Mouse (Mus musculus): ENCODE results near the gene Arx.

Arx gene

DNA sequence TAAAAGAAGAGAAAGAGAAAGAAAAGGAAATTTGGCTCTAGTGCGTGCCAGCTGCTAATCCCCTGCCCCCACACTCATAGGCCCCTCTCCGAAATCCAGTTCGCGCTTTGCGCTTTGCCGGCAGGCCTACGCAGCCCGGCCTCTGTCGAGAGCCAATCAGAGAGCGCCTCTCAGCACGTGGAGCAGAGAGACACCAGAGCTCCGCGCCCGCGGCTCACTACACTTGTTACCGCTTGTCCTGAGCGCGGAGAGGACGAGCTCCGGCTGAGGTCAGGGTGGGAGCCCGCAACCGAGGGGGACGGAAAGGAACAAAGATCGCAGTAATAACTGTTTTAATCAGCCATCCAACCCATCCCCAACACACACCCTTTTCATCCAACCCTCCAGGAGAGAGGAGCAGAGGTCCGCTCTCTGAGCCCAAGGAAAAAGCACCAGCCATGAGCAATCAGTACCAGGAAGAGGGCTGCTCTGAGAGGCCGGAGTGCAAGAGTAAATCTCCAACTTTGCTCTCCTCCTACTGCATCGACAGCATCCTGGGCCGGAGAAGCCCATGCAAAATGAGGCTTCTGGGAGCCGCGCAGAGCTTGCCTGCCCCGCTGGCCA is at the start of gene Arx:
Gene Arx, plus strand, starts transcription at position 155 of the 603 bp plus-strand sequence.
- in situ Hi-C loops (cut with MboI, MseI): no loop called here

DNA sequence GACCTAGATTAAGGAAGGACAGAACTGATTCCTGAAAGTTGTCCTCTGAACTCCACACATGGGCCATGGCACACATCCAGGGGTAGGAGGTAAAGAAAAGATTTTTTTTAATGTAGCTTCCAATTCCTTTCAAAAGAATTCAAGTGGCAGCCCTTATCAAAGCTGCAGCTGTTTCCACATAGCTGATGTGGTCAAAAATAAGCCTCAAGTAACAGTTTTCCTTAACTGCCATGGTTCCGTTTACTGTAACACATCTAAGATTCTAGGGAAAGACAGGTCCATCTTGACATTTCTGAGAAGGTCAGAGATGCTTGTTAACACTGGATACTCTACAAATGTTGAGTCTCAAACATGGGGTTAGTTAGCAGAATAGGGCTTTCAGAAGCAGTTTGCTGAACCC is 34.9 kb upstream of the Arx start:
- in situ Hi-C loops (cut with MboI, MseI): no loop called here

DNA sequence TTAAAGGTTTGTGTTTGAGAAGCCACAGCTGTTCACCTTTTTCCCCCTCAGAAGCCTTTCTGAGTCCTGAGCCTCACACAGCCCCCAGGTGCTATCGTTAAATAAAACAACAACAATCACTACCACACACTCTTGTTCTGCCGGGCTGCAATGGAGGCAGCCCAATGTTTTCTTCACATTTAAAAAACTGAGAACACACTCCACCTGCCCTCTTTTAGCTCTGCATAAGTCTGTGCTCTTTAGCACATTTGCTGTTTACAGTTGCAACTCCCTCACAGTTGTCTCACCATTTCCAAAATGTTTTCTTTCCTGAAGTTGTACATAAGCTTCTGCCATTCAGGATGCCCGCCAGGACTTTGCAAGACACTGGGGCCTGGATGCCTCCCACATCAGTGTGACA is 10.6 kb upstream of the Arx start:
- in situ Hi-C loops (cut with MboI, MseI): no loop called here

DNA sequence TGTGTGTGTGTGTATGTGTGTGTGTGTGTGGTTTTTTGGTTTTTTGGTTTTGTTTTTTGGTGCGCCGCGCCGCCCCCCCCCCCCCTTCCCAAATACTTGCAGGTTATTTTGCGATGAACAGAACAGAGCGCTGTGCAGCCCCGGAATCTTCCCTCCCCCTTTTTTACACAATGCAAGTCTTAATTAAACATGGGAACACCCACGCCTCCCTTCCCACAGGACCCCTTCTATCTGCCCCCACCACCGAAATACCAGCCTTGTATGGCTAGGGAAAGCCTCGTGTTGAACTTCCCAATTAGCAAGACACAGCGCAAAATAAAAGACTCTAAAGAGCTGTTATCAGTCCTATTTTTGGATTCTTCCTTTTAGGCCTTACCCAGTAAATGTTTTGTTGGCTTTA is 6.3 kb upstream of the Arx start:
- in situ Hi-C loops (cut with MboI, MseI): no loop called here

DNA sequence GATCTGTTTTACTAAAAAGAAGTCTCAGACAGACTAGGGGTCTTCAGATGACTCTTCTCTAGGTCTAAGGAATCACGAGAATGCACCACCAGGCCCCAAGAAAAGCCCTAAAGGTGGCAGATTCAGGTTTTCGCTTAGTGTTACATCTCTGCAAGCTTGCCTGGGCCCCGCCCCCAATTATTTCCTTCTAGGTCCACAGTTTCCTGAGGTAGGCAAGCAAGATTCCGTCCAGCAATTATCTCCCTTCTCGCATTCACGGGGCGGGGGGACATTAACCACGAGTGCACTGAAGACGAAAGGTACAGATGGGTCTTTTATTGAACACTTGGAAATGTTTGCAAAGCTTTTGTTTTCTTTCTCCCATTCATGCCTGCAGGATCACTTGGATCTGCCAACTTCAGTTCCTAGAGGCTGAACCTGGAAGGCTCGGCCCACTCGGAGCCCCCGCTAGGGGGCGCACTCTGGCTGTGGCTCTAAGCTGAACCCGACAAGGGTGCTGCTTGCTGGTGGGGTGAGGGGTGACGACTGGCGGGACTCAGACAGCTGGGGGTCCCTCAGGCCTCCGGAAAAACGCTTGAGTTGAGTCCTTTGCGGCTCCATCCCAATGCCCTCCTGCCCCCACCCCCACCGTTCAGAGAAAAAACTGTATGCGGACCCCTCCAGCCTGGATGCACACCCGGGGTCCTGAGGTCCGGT is 5.1 kb upstream of the Arx start:
- in situ Hi-C loops (cut with MboI, MseI): no loop called here

DNA sequence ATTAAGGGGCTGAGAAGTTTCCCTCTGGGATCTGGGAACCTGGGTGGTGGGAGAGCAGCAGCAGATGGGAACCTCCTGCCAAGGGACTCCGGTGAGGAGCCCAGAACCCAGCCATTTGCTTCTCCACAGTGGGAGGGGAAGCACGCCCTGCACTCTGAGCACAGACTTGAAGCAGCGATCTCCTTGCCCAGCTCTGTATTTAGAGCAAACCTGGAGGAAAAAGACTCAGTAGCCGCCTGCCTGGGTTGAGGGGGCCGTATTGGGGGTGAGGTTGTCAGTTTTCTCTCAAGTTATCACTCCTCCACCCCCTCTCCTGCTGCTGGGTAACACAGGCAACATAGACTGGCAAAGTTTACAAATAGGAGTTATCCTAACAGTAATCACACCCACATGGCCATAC is 4.5 kb upstream of the Arx start:
- in situ Hi-C loops (cut with MboI, MseI): no loop called here

DNA sequence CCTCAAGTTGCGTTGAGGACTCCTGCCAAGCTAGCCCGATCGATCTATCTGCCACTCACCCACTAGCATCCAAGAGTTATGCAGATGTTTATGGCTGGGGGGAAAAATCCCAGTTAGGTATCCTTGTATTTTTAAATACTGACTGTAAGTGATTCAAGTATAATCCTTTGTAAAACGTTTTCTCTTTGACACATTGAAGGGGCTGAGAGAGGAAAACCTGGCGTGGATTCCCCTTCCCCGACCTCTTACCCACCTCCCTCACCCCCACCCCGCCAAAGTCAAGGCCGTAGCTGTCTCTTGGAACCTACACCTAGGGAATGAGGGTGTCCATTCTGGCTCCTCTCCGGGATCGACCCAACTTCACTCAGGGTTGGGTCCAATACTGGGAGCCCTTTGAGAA is 1.2 kb upstream of the Arx start:
- in situ Hi-C loops (cut with MboI, MseI): no loop called here

DNA sequence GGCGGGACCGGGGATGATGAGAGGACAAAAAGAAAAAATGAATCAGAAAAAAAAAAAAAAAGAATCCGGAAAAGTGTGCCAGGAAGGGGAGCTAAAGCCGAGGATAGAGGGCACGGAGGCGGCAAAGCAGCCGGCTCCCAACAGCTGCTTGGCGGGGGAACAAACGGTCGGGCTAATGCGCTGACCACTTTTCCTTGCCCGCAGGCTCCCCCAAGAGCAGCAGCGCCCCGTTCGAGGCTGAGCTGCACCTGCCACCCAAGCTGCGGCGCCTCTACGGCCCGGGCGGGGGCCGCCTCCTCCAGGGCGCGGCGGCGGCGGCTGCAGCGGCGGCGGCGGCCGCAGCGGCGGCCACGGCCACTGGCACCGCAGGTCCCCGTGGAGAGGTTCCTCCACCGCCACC is 2.1 kb downstream of the Arx start:
- in situ Hi-C loops (cut with MboI, MseI): no loop called here

DNA sequence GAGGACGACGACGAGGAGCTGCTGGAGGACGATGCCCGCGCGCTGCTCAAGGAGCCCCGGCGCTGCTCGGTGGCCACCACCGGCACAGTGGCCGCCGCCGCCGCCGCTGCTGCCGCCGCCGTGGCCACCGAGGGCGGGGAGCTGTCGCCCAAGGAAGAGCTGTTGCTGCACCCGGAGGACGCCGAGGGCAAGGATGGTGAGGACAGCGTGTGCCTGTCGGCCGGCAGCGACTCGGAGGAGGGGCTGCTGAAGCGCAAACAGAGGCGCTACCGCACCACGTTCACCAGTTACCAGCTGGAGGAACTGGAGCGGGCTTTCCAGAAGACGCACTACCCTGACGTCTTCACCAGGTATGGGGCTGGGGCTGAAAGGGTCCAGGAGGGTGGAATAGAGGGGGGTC is 2.8 kb downstream of the Arx start:
- in situ Hi-C loops (cut with MboI, MseI): no loop called here

DNA sequence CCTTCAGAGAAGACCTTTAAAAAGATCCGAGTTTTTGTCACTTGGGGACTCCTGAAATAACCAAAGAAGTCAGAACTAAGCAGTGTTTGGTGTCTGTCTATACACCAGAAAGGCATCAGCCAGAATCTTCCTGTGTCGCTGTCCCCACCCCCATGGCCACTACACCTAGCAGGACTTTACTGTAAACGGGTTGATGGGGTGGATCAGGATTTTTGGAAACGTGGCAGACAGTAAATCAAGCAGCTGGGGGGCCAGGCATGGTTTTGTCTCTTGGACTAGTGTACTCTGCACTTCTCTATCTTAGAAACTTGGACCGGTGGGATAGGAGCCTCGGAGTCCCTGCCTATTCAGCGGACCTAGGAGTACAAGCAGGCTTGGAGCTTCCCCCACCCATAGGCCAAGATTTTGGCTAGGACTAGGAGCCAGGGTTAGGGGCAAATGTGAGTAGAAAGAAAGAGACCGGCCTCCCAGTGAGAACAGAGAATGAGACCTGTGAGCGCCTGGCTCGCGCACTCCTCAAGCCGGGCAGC is 3.7 kb downstream of the Arx start:
- in situ Hi-C loops (cut with MboI, MseI): no loop called here

DNA sequence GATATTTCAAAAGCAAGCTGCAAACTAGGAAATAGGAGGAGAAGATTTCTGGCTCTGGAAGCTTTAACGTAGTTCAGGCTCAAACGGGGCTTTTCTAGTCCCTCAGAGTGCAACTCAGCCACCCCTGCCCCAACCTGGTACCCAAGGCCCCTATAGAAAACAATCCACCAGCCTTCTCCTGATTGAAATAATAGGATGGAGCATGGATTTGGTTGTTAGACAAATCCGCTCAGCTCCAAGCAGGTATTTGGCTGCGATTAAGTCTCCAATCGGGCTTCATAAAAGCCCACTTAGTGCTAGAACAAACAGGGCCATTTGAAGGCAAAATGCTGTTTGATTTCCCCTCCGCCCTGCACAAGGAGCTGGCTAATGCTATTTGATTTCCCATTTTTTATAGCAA is 5.8 kb downstream of the Arx start:
- in situ Hi-C loops (cut with MboI, MseI): no loop called here

DNA sequence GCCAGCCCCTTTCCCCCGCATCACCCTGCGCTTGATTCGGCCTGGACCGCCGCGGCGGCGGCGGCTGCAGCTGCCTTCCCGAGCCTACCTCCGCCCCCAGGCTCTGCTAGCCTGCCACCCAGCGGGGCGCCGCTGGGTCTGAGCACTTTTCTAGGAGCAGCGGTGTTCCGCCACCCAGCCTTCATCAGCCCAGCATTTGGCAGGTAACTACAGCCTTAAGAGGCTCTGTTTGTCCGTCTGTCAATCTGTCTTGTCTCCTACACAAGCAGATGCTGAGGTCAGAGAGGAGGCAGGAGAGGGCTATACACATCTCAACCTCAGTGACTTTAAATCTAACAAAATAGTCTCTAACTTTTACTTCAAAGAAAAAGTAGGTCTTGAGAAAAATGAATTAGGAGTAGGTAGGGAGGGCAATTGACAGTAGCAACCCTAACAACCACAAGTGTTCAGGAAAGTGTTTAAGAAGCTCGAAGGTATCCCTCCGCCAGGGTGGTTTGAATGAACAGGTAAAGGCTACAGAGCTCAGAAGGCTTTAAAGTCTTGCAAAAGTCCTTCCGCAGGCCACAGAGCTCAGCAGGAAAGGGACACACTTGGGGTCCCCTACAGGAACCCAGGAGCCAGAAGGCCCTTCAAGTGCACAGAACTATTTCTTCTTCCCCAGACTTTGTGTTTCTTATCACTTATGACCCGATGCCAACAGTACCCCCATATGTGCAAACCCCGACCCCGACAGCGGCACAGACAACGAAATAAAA is 8.7 kb downstream of the Arx start:
- in situ Hi-C loops (cut with MboI, MseI): no loop called here

DNA sequence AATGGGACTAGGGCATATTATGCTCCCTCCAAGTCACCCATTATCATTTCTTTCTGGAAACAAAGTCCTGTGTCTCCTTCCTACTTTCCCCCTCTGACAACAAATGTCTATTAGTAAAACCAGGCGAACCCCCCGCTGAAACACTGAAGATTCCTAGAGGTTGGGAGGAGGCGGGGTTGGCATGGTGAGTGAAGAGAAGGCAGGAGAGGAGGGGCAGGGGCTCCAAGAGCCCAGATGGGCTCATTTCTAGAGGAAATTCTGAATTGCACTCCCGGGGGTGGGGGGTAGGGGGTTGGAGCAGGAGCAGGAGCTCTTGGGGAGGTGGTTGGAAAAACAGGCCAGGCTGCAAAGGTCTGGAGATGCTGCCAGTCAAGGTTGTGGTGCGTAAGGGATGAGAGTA is 9.6 kb downstream of the Arx start:
- in situ Hi-C loops (cut with MboI, MseI): no loop called here

DNA sequence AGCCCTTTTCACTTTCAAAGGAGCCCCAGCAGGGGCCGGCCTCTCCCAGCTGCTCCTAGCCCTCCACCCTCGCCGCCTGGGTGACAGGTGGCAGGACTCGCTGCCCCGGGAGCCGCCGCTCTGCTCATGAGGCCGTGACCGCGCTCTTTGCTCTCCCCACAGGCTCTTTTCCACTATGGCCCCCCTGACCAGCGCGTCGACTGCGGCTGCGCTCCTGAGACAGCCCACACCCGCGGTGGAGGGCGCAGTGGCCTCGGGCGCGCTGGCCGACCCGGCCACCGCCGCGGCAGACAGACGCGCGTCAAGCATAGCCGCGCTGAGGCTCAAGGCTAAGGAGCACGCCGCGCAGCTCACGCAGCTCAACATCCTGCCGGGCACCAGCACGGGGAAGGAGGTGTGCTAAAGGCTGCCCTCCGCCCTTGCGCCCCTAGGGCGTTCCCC is 10.8 kb downstream of the Arx start:
- in situ Hi-C loops (cut with MboI, MseI): no loop called here

DNA sequence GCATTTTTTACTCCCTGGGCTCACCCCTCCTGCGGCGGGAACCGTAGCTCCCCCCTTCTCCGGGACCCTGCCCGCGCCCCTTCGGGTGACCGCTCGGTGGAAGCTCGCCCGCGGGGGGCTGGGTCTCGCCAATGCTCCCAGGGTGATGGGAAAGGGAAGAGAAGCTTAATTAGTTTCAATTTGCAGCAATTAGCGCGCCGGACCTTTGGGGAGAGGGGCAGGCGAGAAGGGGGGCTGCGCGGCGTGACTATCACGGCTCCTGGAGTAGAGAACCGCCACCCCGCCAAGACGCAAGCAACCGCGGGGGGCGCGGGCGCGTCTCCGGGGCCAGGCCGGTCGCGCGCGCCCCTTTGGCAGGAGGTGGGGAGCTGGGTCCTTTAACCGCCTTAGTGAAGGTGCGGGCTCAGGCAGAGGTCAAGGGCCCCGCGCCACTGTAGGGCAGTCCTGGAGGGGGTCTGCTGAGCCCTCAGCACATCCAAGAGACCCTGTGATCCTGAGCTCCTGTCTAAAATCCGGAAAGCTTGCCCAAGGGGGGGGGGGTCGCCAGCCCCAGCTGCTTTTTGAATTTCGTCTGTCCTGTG is 12.9 kb downstream of the Arx start:
- in situ Hi-C loops (cut with MboI, MseI): no loop called here

DNA sequence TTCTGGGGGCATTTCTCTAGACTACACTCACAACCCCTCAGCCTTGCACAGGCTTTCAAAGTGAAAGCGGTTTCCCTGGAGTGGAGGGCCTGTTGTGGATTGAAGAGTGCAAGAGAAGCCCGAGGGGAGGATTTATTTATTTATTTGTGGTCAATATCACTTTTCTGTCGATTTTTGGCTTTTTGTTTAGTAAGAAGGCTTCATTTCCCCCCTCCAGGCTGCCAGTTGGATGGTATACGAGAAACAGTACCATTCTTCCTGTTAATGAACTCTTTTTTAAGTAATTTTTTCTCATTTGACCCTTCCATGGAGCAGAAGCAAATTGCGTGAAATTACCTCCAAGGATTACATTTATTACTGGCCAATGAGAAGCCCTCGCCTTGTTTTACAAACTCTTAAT is 13.5 kb downstream of the Arx start:
- in situ Hi-C loops (cut with MboI, MseI): no loop called here

DNA sequence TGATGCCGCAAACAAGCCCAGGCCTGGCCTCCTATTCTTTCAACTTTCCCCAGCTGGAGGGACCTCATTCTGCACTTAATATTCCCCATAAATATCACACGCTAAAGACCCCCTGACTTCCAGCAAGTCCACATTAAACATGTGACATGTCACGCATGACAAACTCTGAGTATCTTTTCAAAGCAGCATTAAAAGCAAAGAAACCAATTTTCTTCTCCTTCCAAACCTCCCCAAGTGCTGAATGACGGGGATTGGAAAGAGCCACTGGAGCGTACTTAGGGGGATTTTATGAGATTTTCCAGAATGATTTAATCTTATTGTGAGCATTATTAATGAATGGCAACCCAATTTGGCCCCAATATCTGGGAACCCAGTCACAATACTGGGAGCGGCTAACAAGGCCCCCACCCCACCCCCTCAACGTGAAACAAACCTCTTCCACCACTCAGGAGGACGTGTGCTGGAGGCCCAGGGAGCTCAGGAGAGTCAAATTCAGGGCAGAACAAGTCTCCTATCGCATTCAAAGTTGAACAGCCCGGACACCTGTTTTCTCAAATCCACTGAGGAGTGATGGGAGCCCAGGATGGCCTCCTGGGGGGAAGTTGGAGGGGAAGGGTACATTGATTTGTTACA is 14.1 kb downstream of the Arx start:
- in situ Hi-C loops (cut with MboI, MseI): no loop called here

DNA sequence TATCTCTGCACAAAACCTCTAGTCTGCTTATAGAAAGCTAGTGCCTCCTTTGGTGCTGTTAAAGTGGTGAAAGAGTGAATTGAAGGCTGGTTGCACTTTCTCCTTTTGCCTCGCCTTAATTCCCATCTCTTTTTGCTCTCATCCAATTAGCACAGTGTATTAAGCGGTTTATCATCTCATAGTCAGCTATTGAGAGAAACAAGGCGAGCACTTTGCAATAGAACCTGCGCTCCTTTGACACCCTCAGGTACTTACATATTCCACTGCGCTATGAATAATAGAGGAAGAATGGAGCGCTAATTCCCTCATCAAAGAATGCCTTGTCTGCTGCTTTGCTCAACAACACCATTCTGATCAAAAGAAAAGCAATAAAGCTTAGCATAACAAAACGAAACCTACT is 15.6 kb downstream of the Arx start:
- in situ Hi-C loops (cut with MboI, MseI): no loop called here

DNA sequence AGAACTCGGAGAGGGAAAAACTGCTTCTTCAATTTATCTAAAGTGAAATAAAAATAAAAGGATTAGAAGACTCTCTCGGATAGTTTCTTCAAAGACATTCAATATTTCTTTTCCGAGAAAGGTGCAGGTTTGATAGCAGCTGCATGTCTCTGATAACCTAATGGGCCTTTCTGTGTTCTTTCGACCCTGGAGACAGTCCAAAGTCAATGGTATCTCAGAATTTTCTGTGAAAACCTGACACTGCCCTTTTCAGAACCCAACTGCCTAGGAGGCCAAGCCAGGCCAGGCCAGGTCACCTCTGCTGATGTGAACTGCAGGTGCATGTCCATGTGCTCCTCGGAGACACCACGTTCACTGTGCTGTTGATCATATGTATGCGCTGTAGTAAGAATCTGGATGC is 19.5 kb downstream of the Arx start:
- in situ Hi-C loops (cut with MboI, MseI): no loop called here

DNA sequence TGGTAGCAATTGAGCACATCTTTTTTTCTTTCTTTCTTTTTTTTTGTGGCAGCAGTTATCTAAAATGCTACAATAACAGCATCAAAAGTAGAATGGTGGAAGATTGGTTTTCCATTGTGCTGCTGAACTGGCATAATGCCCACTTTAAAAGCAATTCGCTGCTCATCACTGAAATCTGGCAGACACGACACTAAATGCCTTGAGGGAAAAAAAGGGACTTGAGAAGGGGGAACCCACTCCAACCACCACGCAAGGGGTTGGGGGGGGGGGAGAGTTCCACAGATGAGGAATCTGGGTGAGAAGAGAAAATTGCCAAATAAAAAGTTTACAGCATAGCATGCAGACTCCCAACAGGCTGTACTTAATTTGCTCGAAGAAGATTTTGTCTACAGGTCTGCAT is 31.3 kb downstream of the Arx start:
- in situ Hi-C loops (cut with MboI, MseI): no loop called here

DNA sequence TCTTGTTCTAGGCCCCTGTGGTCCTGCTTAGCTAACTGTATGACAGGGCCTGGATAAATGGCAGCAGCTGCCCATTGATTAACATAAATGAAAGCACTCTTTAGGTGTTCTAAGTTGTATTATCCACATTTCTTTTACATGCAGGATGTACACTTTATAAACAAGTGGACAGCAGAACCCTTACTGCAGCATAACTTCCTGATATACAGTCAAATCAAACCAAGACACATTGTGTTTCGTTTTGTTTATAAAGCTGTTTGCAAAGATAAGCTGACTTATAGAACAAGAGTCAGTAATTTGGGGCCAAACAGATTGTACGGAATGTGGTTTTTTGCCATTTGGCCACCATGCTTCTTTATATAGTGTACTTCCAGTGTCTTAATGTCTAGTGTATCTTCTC is 33.7 kb downstream of the Arx start:
- in situ Hi-C loops (cut with MboI, MseI): no loop called here

DNA sequence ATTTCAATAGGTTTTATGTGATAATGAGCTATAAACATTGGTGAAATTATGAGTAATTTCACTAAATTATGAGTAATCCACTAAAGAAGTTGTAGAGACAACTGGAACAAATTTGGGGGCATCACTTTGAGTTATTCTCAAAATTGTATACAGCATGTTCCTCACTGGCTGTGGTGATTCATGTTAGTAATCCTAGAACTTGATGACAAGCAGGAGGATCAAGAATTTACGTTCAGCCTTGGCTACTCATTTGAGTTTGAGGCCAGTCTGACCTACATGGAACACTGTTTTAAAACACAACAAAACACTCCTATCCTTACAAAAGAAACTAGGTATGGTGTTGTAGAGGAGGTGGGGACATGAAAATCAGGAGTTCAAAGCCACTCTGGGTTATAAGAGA is 35.1 kb downstream of the Arx start:
- in situ Hi-C loops (cut with MboI, MseI): no loop called here

Measured in T-helper 2 cell (primary cell).